Mouse (Mus musculus): Measurements from ENCODE around the gene 9130019O22Rik. TPM values are rescaled to one million over a fixed set of nuclear protein-coding genes. Genes with fewer than 3 reads are reported as not detected.

9130019O22Rik gene
- polyA plus RNA-seq, 1 experiment from 2014 or later = 3.9 TPM

Other genes with a start within 250 kb of the 9130019O22Rik start
- 0.05 and 0.06 TPM in 2 replicates for gene Spn, start 249.3 kb downstream of the 9130019O22Rik start, polyA plus RNA-seq (2015; fragmentation: Nextera tagmentation; extraction: Ambion mirVana)
- 72.1 and 72.3 TPM in 2 replicates for gene Cd2bp2, start 191.1 kb downstream of the 9130019O22Rik start, polyA plus RNA-seq (2015; fragmentation: Nextera tagmentation; extraction: Ambion mirVana)
- 37.2 and 38.8 TPM in 2 replicates for gene Tbc1d10b, start 178.7 kb downstream of the 9130019O22Rik start, polyA plus RNA-seq (2015; fragmentation: Nextera tagmentation; extraction: Ambion mirVana)
- 4.9 and 5.0 TPM in 2 replicates for gene Mylpf, start 178.3 kb downstream of the 9130019O22Rik start, polyA plus RNA-seq (2015; fragmentation: Nextera tagmentation; extraction: Ambion mirVana)
- 51.9 and 56.2 TPM in 2 replicates for gene Zfp553, start 154.1 kb downstream of the 9130019O22Rik start, polyA plus RNA-seq (2015; fragmentation: Nextera tagmentation; extraction: Ambion mirVana)
- gene Sept1, start 154.0 kb downstream of the 9130019O22Rik start, polyA plus RNA-seq (2015; fragmentation: Nextera tagmentation; extraction: Ambion mirVana) = 18.4 and 19.3 TPM in 2 replicates
- gene Zfp771, start 142.9 kb downstream of the 9130019O22Rik start, polyA plus RNA-seq (2015; fragmentation: Nextera tagmentation; extraction: Ambion mirVana) = 72.0 and 80.9 TPM in 2 replicates
- 122 TPM in 2 replicates for gene Dctpp1, start 126.5 kb downstream of the 9130019O22Rik start, polyA plus RNA-seq (2015; fragmentation: Nextera tagmentation; extraction: Ambion mirVana)
- gene Sephs2, start 113.1 kb downstream of the 9130019O22Rik start, polyA plus RNA-seq (2015; fragmentation: Nextera tagmentation; extraction: Ambion mirVana) = 61.5 and 63.7 TPM in 2 replicates
- gene Itgal, start 90.9 kb downstream of the 9130019O22Rik start, polyA plus RNA-seq (2015; fragmentation: Nextera tagmentation; extraction: Ambion mirVana) = 0.17 and 0.39 TPM in 2 replicates
- 17.7 and 20.4 TPM in 2 replicates for gene Zfp768, start 41.6 kb downstream of the 9130019O22Rik start, polyA plus RNA-seq (2015; fragmentation: Nextera tagmentation; extraction: Ambion mirVana)
- gene Zfp747, start 11.1 kb downstream of the 9130019O22Rik start, polyA plus RNA-seq (2015; fragmentation: Nextera tagmentation; extraction: Ambion mirVana) = 8.4 and 8.8 TPM in 2 replicates
- gene E430018J23Rik, start 6.5 kb upstream of the 9130019O22Rik start, polyA plus RNA-seq (2015; fragmentation: Nextera tagmentation; extraction: Ambion mirVana) = 5.6 and 6.4 TPM in 2 replicates
- gene Zfp764, start 19.7 kb upstream of the 9130019O22Rik start, polyA plus RNA-seq (2015; fragmentation: Nextera tagmentation; extraction: Ambion mirVana) = 4.8 and 4.9 TPM in 2 replicates
- gene Zfp688, start 34.9 kb upstream of the 9130019O22Rik start, polyA plus RNA-seq (2015; fragmentation: Nextera tagmentation; extraction: Ambion mirVana) = 26.8 and 28.0 TPM in 2 replicates
- gene Zfp689, start 62.0 kb upstream of the 9130019O22Rik start, polyA plus RNA-seq (2015; fragmentation: Nextera tagmentation; extraction: Ambion mirVana) = 14.7 and 15.8 TPM in 2 replicates
- gene Prr14, start 72.4 kb upstream of the 9130019O22Rik start, polyA plus RNA-seq (2015; fragmentation: Nextera tagmentation; extraction: Ambion mirVana) = 36.9 and 42.8 TPM in 2 replicates
- gene Fbrs, start 92.0 kb upstream of the 9130019O22Rik start, polyA plus RNA-seq (2015; fragmentation: Nextera tagmentation; extraction: Ambion mirVana) = 13.9 and 15.4 TPM in 2 replicates
- gene Srcap, start 124.8 kb upstream of the 9130019O22Rik start, polyA plus RNA-seq (2015; fragmentation: Nextera tagmentation; extraction: Ambion mirVana) = 57.2 and 57.4 TPM in 2 replicates
- gene Gm42715, start 132.4 kb upstream of the 9130019O22Rik start, polyA plus RNA-seq (2015; fragmentation: Nextera tagmentation; extraction: Ambion mirVana) = 14.7 and 15.6 TPM in 2 replicates
- gene Tmem265, start 174.2 kb upstream of the 9130019O22Rik start, polyA plus RNA-seq (2015; fragmentation: Nextera tagmentation; extraction: Ambion mirVana) = 7.6 and 10.3 TPM in 2 replicates
- 59.3 and 59.4 TPM in 2 replicates for gene Phkg2, start 186.2 kb upstream of the 9130019O22Rik start, polyA plus RNA-seq (2015; fragmentation: Nextera tagmentation; extraction: Ambion mirVana)
- gene Ccdc189, start 201.4 kb upstream of the 9130019O22Rik start, polyA plus RNA-seq (2015; fragmentation: Nextera tagmentation; extraction: Ambion mirVana) = 10.1 and 12.2 TPM in 2 replicates
- 41.4 and 44.9 TPM in 2 replicates for gene Rnf40, start 201.6 kb upstream of the 9130019O22Rik start, polyA plus RNA-seq (2015; fragmentation: Nextera tagmentation; extraction: Ambion mirVana)
- gene Zfp629, start 228.6 kb upstream of the 9130019O22Rik start, polyA plus RNA-seq (2015; fragmentation: Nextera tagmentation; extraction: Ambion mirVana) = 18.7 and 19.1 TPM in 2 replicates

Measured in hindbrain, embryonic 15.5 days (tissue).